Mouse (Mus musculus) myocyte (in vitro differentiated cells): ENCODE measurements around the gene Gm21188.
"Not testable (repeated sequence)": the region's sequence is repeated elsewhere in the genome, so short reads cannot be mapped to it uniquely, and the experiment has no call there.

Experiments
- CEBPB ChIP-seq: IDR thresholded peaks from 2 replicates; pipeline ENCODE4 v1.6.1; 2011; ENCODE audit warnings: mild to moderate bottlenecking, moderate library complexity; ENCODE audit not compliant: poor library complexity, insufficient read depth, severe bottlenecking
- E2F4 ChIP-seq: IDR thresholded peaks from one replicate; pipeline ENCODE4 v1.6.1; 2011; ENCODE audit warnings: mild to moderate bottlenecking, control low read depth, moderate library complexity; ENCODE audit not compliant: insufficient read depth
- MAX ChIP-seq: IDR thresholded peaks from one replicate; pipeline ENCODE4 v1.6.1; 2011; ENCODE audit warnings: low read depth, mild to moderate bottlenecking, control low read depth
- MYOG ChIP-seq, 3 experiments: IDR thresholded peaks; one replicate each; pipeline ENCODE4 v1.6.1; 2011; ENCODE audit warnings: control low read depth in 2 of 3, low read depth in 2 of 3, mild to moderate bottlenecking in 2 of 3; ENCODE audit not compliant: insufficient read length in 2 of 3, control insufficient read depth in 1 of 3, insufficient read depth in 1 of 3
- POLR2A ChIP-seq: IDR thresholded peaks from one replicate; pipeline ENCODE4 v1.6.1; 2011; ENCODE audit warnings: low read depth, mild to moderate bottlenecking, control low read depth, moderate library complexity; ENCODE audit not compliant: insufficient read length
- POLR2AphosphoS2 ChIP-seq: IDR thresholded peaks from one replicate; pipeline ENCODE4 v1.6.1; 2011; ENCODE audit warnings: low read depth, control low read depth; ENCODE audit not compliant: insufficient read length
- TCF12 ChIP-seq: IDR thresholded peaks from one replicate; pipeline ENCODE4 v1.6.1; 2011; ENCODE audit warnings: mild to moderate bottlenecking, control low read depth; ENCODE audit not compliant: poor library complexity, insufficient read depth, severe bottlenecking
- USF1 ChIP-seq: IDR thresholded peaks from one replicate; pipeline ENCODE4 v1.6.1; 2011; ENCODE audit warnings: low read depth, mild to moderate bottlenecking, control low read depth, moderate library complexity

GRCm38 (mm10) chr13:120092950-120093349 lies 41.0 kb upstream of the Gm21188 start:
- TF ChIP-seq USF1; MAX; MYOG (IDR thresholded peaks at IDR 0.05; ENCODE audit: control insufficient read depth in 1 of 3, insufficient read depth in 1 of 3, insufficient read length in 2 of 3, low read depth in 2 of 3); POLR2AphosphoS2; POLR2A; CEBPB; E2F4; TCF12: not testable (repeated sequence)
